Mouse (Mus musculus) adrenal gland, postnatal 4 days (tissue): ENCODE measurements around the gene Sp140. TPM values are rescaled to one million over a fixed set of nuclear protein-coding genes. Genes with fewer than 3 reads are reported as not detected.
"Not testable (repeated sequence)": the region's sequence is repeated elsewhere in the genome, so short reads cannot be mapped to it uniquely, and the experiment has no call there.

Source experiments
- DNase-seq, 2 experiments: peaks; one replicate each; pipeline ENCODE4 v3.0.0; 2021 to 2022; ENCODE audit warnings: low spot score in 2 of 2, mixed read lengths in 2 of 2
- total RNA-seq, 2 experiments: library from RNA; stranded (reverse); gene quantifications; 2 replicates each; pipeline ENCODE4 v1.2.3; 2021

Sp140 gene
- total RNA-seq, 2 experiments from 2014 or later, result 7.1 to 8.4 TPM

DNA sequence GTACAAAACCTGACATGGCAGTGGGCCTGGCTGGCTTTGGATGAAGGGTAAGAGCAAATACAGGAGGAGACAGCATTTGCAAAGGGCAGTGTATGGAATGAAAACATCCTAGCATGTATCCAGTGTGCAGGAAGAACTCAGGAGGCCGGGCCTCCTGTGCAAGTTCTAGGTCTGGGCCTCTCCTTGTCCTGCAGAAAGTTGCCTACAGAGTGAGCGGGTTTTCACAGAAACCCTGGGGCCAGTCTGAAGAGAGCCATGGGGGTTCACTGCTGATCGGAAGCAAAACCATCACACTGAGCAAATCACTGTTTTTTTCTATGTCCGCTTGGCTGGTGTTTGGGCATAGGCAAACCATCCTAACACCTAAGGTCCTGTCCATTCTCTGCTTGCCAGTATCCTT lies 38.0 kb downstream of the Sp140 start:
- not testable (repeated sequence) for DNase-seq

DNA sequence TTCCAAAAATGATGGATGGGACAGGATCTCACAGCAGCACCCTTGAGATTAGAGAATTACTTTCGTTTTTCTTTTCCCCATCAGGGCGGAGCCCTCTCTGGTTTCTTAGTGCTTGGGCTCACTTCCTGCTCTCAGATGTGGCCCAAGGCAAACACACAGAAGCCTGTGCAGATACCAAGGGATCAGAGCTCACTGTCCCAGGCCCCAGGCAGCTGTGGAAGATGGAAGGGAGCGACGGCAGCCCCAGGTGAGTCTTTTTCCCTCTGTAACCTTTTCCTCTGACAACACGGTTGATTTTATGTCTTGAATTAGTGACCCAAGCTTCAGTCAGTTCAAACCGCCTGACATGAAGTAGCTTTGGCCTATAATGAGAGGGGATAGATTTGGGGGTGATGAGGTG lies 49.7 kb downstream of the Sp140 start, which contains the start of gene Sp100:
Gene Sp100, plus strand, starts transcription at position 108 of the 400 bp plus-strand sequence.
- DNase-seq, result not testable (repeated sequence)

DNA sequence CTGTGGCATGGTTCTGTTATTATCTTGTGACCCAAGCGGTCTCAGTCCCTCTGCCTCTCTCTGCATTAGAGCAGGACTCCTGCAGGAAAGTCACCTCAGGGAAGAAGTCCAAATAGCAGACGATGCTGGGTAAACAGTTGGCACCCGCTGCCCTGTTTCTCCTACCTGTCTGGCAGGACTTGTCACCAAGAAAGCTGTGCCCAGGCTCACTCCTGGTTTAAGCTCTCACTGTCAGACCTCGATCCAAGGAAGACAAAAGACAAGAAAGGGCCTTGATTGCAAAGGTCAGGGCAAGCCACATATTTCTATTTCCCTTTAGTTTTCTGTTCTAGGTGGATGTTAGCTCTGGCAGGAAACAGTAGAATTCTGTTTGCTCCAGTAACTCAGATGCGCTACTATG lies 50.3 kb downstream of the Sp140 start:
- not testable (repeated sequence) for DNase-seq

DNA sequence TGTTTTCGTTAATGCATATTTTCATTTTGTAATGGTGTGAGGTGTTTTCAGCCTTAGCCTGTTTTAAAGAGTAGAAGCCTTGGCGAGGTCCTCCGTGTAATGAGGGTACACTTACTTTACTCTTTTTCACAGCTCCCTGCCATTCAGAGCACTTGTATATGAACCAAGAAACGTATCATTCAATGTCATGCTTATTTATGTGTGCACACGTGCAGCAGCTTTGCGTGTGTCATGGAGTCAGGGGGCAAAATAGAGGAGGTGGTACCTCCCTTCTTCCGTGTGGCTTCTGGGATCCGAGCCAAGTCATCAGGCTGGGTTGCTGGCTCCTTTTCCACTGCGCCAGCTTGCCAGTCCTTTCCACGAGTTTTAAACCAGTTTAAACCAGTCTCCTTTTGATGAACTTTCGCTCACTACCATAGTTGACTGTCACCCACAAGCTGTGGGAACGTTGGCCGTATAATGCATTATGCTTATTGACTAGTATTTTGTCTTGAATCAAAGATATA lies 51.6 kb downstream of the Sp140 start:
- not testable (repeated sequence) for DNase-seq

- not testable (repeated sequence) for DNase-seq
Observed at GRCm38 (mm10) chr1:85657211-85657610, 57.0 kb downstream of the Sp140 start.

DNA sequence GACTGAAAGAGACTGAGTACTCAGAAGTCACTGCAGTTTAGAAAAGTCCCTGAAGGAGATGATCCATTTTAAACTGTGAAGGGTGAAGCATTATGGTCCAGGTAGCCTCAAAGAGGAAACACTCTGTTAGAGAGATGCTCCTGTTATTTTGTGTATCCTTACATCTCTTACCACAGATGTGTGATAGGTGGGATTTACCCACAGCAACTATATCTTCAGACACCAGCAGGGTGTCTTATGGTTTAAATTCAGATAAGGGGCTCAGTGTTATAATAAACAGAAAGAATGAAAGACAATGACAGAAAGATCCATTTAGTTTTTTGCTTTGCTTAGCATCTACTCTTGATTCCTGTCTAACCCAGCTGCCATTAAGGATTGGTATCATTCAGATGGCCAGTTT lies 64.1 kb downstream of the Sp140 start:
- no peak for DNase-seq

DNA sequence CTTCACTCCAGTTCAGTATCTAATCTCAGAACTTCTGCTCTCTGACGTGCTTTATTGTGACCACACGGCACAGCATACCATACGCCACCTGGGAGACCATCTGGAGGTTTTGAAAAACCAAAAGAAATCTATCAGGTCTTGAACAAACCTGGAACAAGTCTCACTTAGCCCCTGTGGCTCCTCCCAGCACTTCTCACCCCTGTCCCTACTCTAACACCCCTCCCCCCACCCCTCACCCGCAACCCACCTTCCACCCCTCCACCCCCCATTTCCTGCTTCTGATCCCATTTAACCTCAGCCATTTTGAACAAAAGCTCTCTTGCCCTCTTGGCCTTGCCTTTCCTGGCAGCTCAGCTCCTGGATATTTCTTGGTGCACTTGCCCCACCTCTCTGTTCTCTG lies 80.0 kb downstream of the Sp140 start:
- DNase-seq, result no peak

DNA sequence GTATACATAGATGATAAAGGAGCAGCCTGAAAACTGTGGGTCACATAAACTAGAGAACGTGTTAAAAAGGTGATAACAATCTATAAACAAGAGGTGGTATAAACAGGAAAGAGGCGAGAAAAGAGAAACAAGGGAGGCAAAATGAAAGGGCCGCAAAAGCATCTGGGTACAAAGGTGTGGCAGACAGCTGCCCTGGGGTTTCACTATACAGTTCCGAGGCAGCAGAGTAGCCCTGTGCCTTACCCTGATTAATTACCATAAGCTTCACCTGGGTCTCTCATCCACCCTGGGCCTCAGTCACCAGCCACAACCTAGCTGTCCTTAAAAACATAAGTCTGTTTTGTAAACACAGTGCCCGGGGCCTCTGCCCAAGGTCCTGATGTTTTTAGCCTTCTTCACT lies 86.5 kb downstream of the Sp140 start:
- no peak for DNase-seq

- DNase-seq, result no peak
Observed at GRCm38 (mm10) chr1:85687346-85687745, 87.2 kb downstream of the Sp140 start.

- no peak for DNase-seq
Observed at GRCm38 (mm10) chr1:85690544-85690943, 90.4 kb downstream of the Sp140 start.

DNA sequence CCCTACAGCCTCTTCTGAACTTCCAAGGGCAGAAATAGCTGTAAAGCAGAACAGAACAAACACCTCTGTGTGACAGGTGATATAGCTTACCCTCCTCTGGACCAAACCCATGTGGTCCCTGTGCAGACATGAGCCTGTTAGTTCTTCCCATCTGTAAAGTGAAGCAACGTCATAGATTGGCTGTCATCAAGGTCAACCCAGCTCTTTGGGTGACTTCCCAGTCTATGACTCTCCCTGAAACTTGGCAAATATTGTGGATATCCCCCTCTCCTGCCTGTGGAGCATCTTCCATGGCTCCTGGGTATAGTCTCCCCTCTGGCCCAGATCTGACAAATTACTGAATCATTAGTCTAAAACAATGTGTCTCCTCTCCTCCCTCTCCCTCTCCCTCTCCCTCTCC lies 92.1 kb downstream of the Sp140 start:
- DNase-seq, result no peak

DNA sequence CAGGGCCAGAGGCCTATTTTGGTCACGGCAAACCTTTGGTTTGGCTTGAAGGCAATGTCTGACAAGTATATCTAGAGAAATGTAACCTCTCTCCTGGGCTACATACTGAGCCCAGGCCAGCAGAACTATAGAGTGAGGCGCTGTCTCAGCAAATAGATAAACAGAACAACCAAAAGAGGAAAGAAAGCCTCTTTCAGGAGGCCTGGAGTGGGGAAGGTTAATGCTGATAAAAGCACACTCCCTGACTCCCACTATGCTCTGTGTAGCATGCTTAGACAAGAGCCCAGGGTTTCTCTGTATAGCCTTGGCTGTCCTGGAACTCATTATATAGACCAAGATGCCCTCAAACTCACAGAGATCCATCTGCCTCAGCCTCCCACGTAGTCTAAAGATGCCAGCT lies 93.1 kb downstream of the Sp140 start:
- DNase-seq, result no peak

Other genes starting within 250 kb of the Sp140 start
- gene G530012D18Rik, start 24.7 kb upstream of the Sp140 start, total RNA-seq, result not detected
- 1 to 10 TPM; 2.5 to 4.0 TPM for gene Sp110, start 1.6 kb upstream of the Sp140 start, total RNA-seq
- gene Sp100, start 49.6 kb downstream of the Sp140 start, total RNA-seq, result 10 to 100 TPM in 1 of 2 experiments, 1 to 10 TPM in 1; 9.8 to 12.9 TPM
- gene A630001G21Rik, start 178.3 kb downstream of the Sp140 start, total RNA-seq, result 1 to 10 TPM in 1 of 2 experiments, under 1 TPM in 1; 0.76 to 1.5 TPM
- gene Cab39, start 193.1 kb downstream of the Sp140 start, total RNA-seq, result 100 to 1,000 TPM; 110 to 111 TPM